Mouse (Mus musculus) neural tube, embryonic 12.5 days (tissue): Measurements from ENCODE around the gene Apbb1. TPM values are rescaled to one million over a fixed set of nuclear protein-coding genes. Genes with fewer than 3 reads are reported as not detected.

Experiments
- ATAC-seq: fragments of 200-750 bp; cut with Nextera tagmentation; 2 replicates; pipeline ENCODE4 v1.8.0; 2017; ENCODE audit warnings: low read depth, mild to moderate bottlenecking, moderate TSS enrichment, moderate library complexity; ENCODE audit not compliant: low FRiP score
- H3K27ac ChIP-seq: fragments of 300-500 bp; sonication (generic); 2 replicates; pipeline ENCODE4 v1.5.1; 2016
- H3K27me3 ChIP-seq: fragments of 300-500 bp; sonication (generic); replicated peaks from 2 replicates; pipeline ENCODE4 v1.6.1; 2016; ENCODE audit warnings: mild to moderate bottlenecking
- H3K36me3 ChIP-seq: fragments of 300-500 bp; sonication (generic); 2 replicates; pipeline ENCODE4 v1.6.1; 2016; ENCODE audit warnings: mild to moderate bottlenecking
- H3K4me1 ChIP-seq: fragments of 300-500 bp; sonication (generic); 2 replicates; pipeline ENCODE4 v1.6.1; 2016
- H3K4me2 ChIP-seq: fragments of 300-500 bp; sonication (generic); replicated peaks from 2 replicates; pipeline ENCODE4 v1.6.1; 2016; ENCODE audit warnings: mild to moderate bottlenecking
- H3K4me3 ChIP-seq: fragments of 300-500 bp; sonication (generic); 2 replicates; pipeline ENCODE4 v1.5.1; 2016
- H3K9ac ChIP-seq: fragments of 300-500 bp; sonication (generic); 2 replicates; pipeline ENCODE4 v1.6.1; 2016; ENCODE audit warnings: mild to moderate bottlenecking
- H3K9me3 ChIP-seq: fragments of 300-500 bp; sonication (generic); 2 replicates; pipeline ENCODE4 v1.6.1; 2016; ENCODE audit warnings: mild to moderate bottlenecking
- WGBS: fragments of 180-500 bp; shearing (Covaris S2); methylation state at CpG from one replicate; pipeline ENCODE4 v1.1.7; 2016; 5-methylcytosine and 5-hydroxymethylcytosine counted together
- polyA plus RNA-seq: library from polyadenylated mRNA; unstranded; fragments of >200 nt; fragmentation: Nextera tagmentation; extraction: Ambion mirVana; gene quantifications from 2 replicates; pipeline ENCODE4 v1.2.1, GENCODE M21; 2016

The Apbb1 gene
- polyA plus RNA-seq, 1 experiment from 2014 or later: 185 TPM

GRCm38 (mm10) chr7:105553456-105554211 lies 27.8 kb downstream of the Apbb1 start:
- 28% methylated on average over 27 of the region's 27 CpGs for WGBS
- H3K4me3 ChIP-seq: peak overlapping the region; percentile 71
- H3K27ac ChIP-seq: no peak overlapping the region
- H3K36me3 ChIP-seq: peaks cover 12% of the 10 kb centered on the region
- no peaks in the 10 kb centered on the region for H3K27me3 ChIP-seq
- peak; percentile 38 for ATAC-seq
- peak overlapping the region; percentile 71 for H3K9ac ChIP-seq
- peaks cover 18% of the 10 kb centered on the region; the same call in 1 of the 2 replicates for H3K4me1 ChIP-seq
- H3K4me2 ChIP-seq: peak overlapping the region; percentile 84
- H3K9me3 ChIP-seq: no peaks in the 10 kb centered on the region

- H3K4me2 ChIP-seq: no peak overlapping the region
- no peaks in the 10 kb centered on the region for H3K9me3 ChIP-seq
- H3K4me3 ChIP-seq: no peak overlapping the region
- no peaks in the 10 kb centered on the region for H3K27me3 ChIP-seq
- ATAC-seq: no peak
- no peak overlapping the region for H3K27ac ChIP-seq
- no peak overlapping the region for H3K9ac ChIP-seq
- H3K4me1 ChIP-seq: no peaks in the 10 kb centered on the region
- H3K36me3 ChIP-seq: no peaks in the 10 kb centered on the region
- WGBS: 53% methylated on average over 6 of the region's 6 CpGs
Observed at GRCm38 (mm10) chr7:105549035-105549434, 32.4 kb downstream of the Apbb1 start.

- Histone ChIP-seq H3K36me3 (no peaks in the 10 kb centered on the region), H3K27me3 (no peaks in the 10 kb centered on the region), H3K27ac (no peak overlapping the region), H3K4me3 (no peak overlapping the region), H3K9me3 (no peaks in the 10 kb centered on the region), H3K4me2 (no peak overlapping the region), H3K9ac (no peak overlapping the region), H3K4me1 (no peaks in the 10 kb centered on the region)
- no peak for ATAC-seq
- 84% methylated on average over 7 of the region's 7 CpGs for WGBS
Observed at GRCm38 (mm10) chr7:105547970-105548369, 33.5 kb downstream of the Apbb1 start.

GRCm38 (mm10) chr7:105545986-105546385 lies 35.5 kb downstream of the Apbb1 start:
- H3K27me3 ChIP-seq: no peaks in the 10 kb centered on the region
- H3K9ac ChIP-seq: no peak overlapping the region
- no peaks in the 10 kb centered on the region for H3K9me3 ChIP-seq
- H3K36me3 ChIP-seq: no peaks in the 10 kb centered on the region
- no peak overlapping the region for H3K27ac ChIP-seq
- no peak overlapping the region for H3K4me3 ChIP-seq
- WGBS: 73% methylated on average over 8 of the region's 8 CpGs
- no peak for ATAC-seq
- H3K4me1 ChIP-seq: no peaks in the 10 kb centered on the region
- H3K4me2 ChIP-seq: no peak overlapping the region

GRCm38 (mm10) chr7:105534162-105534561 lies 47.3 kb downstream of the Apbb1 start:
- Histone ChIP-seq H3K9me3 (no peaks in the 10 kb centered on the region), H3K9ac (no peak overlapping the region), H3K4me1 (no peaks in the 10 kb centered on the region), H3K27me3 (no peaks in the 10 kb centered on the region), H3K27ac (no peak overlapping the region), H3K4me3 (no peak overlapping the region), H3K4me2 (no peak overlapping the region), H3K36me3 (no peaks in the 10 kb centered on the region)
- WGBS: 81% methylated on average over 3 of the region's 3 CpGs
- no peak for ATAC-seq

GRCm38 (mm10) chr7:105528094-105528493 lies 53.4 kb downstream of the Apbb1 start:
- no peaks in the 10 kb centered on the region for H3K36me3 ChIP-seq
- H3K9me3 ChIP-seq: no peaks in the 10 kb centered on the region
- H3K4me2 ChIP-seq: no peak overlapping the region
- no peaks in the 10 kb centered on the region for H3K27me3 ChIP-seq
- no peak overlapping the region for H3K9ac ChIP-seq
- H3K27ac ChIP-seq: no peak overlapping the region
- WGBS: 79% methylated on average over 4 of the region's 4 CpGs
- no peak overlapping the region for H3K4me3 ChIP-seq
- H3K4me1 ChIP-seq: no peaks in the 10 kb centered on the region
- ATAC-seq: no peak; the same call in 1 of the 2 replicates

GRCm38 (mm10) chr7:105527306-105527937 lies 54.0 kb downstream of the Apbb1 start:
- Histone ChIP-seq H3K4me2 (no peak overlapping the region), H3K27me3 (no peaks in the 10 kb centered on the region), H3K4me3 (no peak overlapping the region), H3K9me3 (no peaks in the 10 kb centered on the region), H3K4me1 (no peaks in the 10 kb centered on the region), H3K27ac (no peak overlapping the region), H3K9ac (no peak overlapping the region), H3K36me3 (no peaks in the 10 kb centered on the region)
- WGBS: 56% methylated on average over 1 of the region's 1 CpGs
- peak; percentile 59; the same call in 1 of the 2 replicates for ATAC-seq

- ATAC-seq: no peak
- H3K4me2 ChIP-seq: no peak overlapping the region
- H3K9ac ChIP-seq: no peak overlapping the region
- H3K27me3 ChIP-seq: no peaks in the 10 kb centered on the region
- H3K27ac ChIP-seq: no peak overlapping the region
- H3K36me3 ChIP-seq: no peaks in the 10 kb centered on the region
- H3K4me3 ChIP-seq: no peak overlapping the region
- H3K9me3 ChIP-seq: no peaks in the 10 kb centered on the region
- H3K4me1 ChIP-seq: no peaks in the 10 kb centered on the region
- 92% methylated on average over 2 of the region's 2 CpGs for WGBS
Observed at GRCm38 (mm10) chr7:105524222-105524621, 57.2 kb downstream of the Apbb1 start.

- no peak for ATAC-seq
- no peak overlapping the region for H3K4me3 ChIP-seq
- 42% methylated on average over 6 of the region's 6 CpGs for WGBS
Observed at GRCm38 (mm10) chr7:105520201-105520600, 61.3 kb downstream of the Apbb1 start.

GRCm38 (mm10) chr7:105519771-105520170 lies 61.7 kb downstream of the Apbb1 start:
- Histone ChIP-seq H3K4me3 (no peak overlapping the region), H3K9me3 (no peaks in the 10 kb centered on the region), H3K4me2 (no peak overlapping the region), H3K4me1 (no peaks in the 10 kb centered on the region), H3K9ac (no peak overlapping the region), H3K36me3 (no peaks in the 10 kb centered on the region), H3K27ac (no peak overlapping the region), H3K27me3 (no peaks in the 10 kb centered on the region)
- ATAC-seq: no peak
- WGBS: 83% methylated on average over 2 of the region's 2 CpGs

More at GRCm38 (mm10) chr7:105520201-105520600, 61.3 kb downstream of the Apbb1 start:
- no peaks in the 10 kb centered on the region for H3K4me1 ChIP-seq
- H3K4me2 ChIP-seq: no peak overlapping the region
- H3K27ac ChIP-seq: no peak overlapping the region
- H3K9me3 ChIP-seq: no peaks in the 10 kb centered on the region
- H3K27me3 ChIP-seq: no peaks in the 10 kb centered on the region
- no peaks in the 10 kb centered on the region for H3K36me3 ChIP-seq
- no peak overlapping the region for H3K9ac ChIP-seq

- Histone ChIP-seq H3K4me3 (no peak overlapping the region), H3K4me1 (no peaks in the 10 kb centered on the region), H3K4me2 (no peak overlapping the region), H3K9ac (no peak overlapping the region), H3K27me3 (no peaks in the 10 kb centered on the region), H3K27ac (no peak overlapping the region), H3K36me3 (no peaks in the 10 kb centered on the region), H3K9me3 (no peaks in the 10 kb centered on the region)
- ATAC-seq: no peak
- 76% methylated on average over 11 of the region's 11 CpGs for WGBS
Observed at GRCm38 (mm10) chr7:105519336-105519735, 62.1 kb downstream of the Apbb1 start.

GRCm38 (mm10) chr7:105516669-105517360 lies 64.6 kb downstream of the Apbb1 start:
- WGBS: 67% methylated on average over 9 of the region's 9 CpGs
- H3K4me3 ChIP-seq: no peak overlapping the region
- H3K9me3 ChIP-seq: no peaks in the 10 kb centered on the region
- no peak overlapping the region for H3K9ac ChIP-seq
- no peak overlapping the region for H3K27ac ChIP-seq
- no peaks in the 10 kb centered on the region for H3K36me3 ChIP-seq
- H3K27me3 ChIP-seq: no peaks in the 10 kb centered on the region
- no peaks in the 10 kb centered on the region for H3K4me1 ChIP-seq
- ATAC-seq: no peak
- H3K4me2 ChIP-seq: no peak overlapping the region
